19 mouse cellular contexts compared by ENCODE assay signal in genomic region chr14:103543304-103544079, GRCm38 (mm10). TPM values are rescaled to one million over a fixed set of nuclear protein-coding genes. Genes with fewer than 3 reads are reported as not detected.
DNase-seq lines count a peak whose midpoint lies in the region; ATAC-seq and TF ChIP-seq lines count a peak whose summit lies in the region.
"Had no signal": no experiment of that assay in that cellular context is flagged by ENCODE, and none has a peak within 500 bp of the region (broad histone marks: within the 10 kb centered on the region; RNA-seq: fewer than 3 reads in every experiment).

No protein-coding gene starts in this region.

- 56% methylated on average over 4 of the region's 4 CpGs for WGBS in hindbrain, embryonic 10.5 days
- WGBS in hindbrain, postnatal 0 days, result 48% methylated on average over 4 of the region's 4 CpGs
- WGBS in forebrain, embryonic 16.5 days, result 64% methylated on average over 4 of the region's 4 CpGs
- WGBS in hindbrain, embryonic 16.5 days, result 46% methylated on average over 4 of the region's 4 CpGs

- H3K27ac ChIP-seq in hindbrain, embryonic 10.5 days, result 0 out of 2 replicates have a peak overlapping the region, but pooled peaks have one; percentile 16
- H3K27ac ChIP-seq in hindbrain, postnatal 0 days, result no peak overlapping the region
- no peak overlapping the region for H3K27ac ChIP-seq in forebrain, embryonic 16.5 days (ENCODE audit: low read length)
- H3K27ac ChIP-seq in hindbrain, embryonic 16.5 days (ENCODE audit: low read depth, low read length), result no peak overlapping the region
- H3K27ac ChIP-seq: heart, embryonic 15.5 days; limb, embryonic 13.5 days; liver, embryonic 15.5 days; macrophage had no signal

- H3K4me1 ChIP-seq in hindbrain, embryonic 10.5 days (replicated peaks), result peaks cover 27% of the 10 kb centered on the region
- no peaks in the 10 kb centered on the region for H3K4me1 ChIP-seq in hindbrain, postnatal 0 days (ENCODE audit: insufficient read depth, low read length)
- peaks cover 10% of the 10 kb centered on the region for H3K4me1 ChIP-seq in forebrain, embryonic 16.5 days (replicated peaks; ENCODE audit: control insufficient read depth, insufficient read depth, low read length)
- H3K4me1 ChIP-seq in hindbrain, embryonic 16.5 days (ENCODE audit: control insufficient read depth, insufficient read depth, low read depth, low read length), result peaks cover 4% of the 10 kb centered on the region
- H3K4me1 ChIP-seq: heart, embryonic 15.5 days; limb, embryonic 13.5 days; liver, embryonic 15.5 days had no signal

- H3K9me3 ChIP-seq in hindbrain, embryonic 10.5 days, result no peaks in the 10 kb centered on the region
- H3K9me3 ChIP-seq in hindbrain, postnatal 0 days (ENCODE audit: low read length), result no peaks in the 10 kb centered on the region
- no peaks in the 10 kb centered on the region for H3K9me3 ChIP-seq in forebrain, embryonic 16.5 days (ENCODE audit: control insufficient read depth, low read length)
- H3K9me3 ChIP-seq in hindbrain, embryonic 16.5 days (ENCODE audit: control insufficient read depth, low read length), result no peaks in the 10 kb centered on the region
- H3K9me3 ChIP-seq: heart, embryonic 15.5 days; limb, embryonic 13.5 days; liver, embryonic 15.5 days had no signal

- H3K36me3 ChIP-seq in hindbrain, embryonic 10.5 days, result no peaks in the 10 kb centered on the region
- H3K36me3 ChIP-seq in hindbrain, postnatal 0 days (ENCODE audit: insufficient read depth, low read length), result no peaks in the 10 kb centered on the region
- no peaks in the 10 kb centered on the region for H3K36me3 ChIP-seq in forebrain, embryonic 16.5 days (ENCODE audit: control insufficient read depth, insufficient read depth)
- H3K36me3 ChIP-seq in hindbrain, embryonic 16.5 days (ENCODE audit: control insufficient read depth, insufficient read depth, low read length), result no peaks in the 10 kb centered on the region
- H3K36me3 ChIP-seq: heart, embryonic 15.5 days; limb, embryonic 13.5 days; liver, embryonic 15.5 days had no signal

- no peaks in the 10 kb centered on the region for H3K27me3 ChIP-seq in hindbrain, embryonic 10.5 days (ENCODE audit: insufficient read depth, poor library complexity, severe bottlenecking)
- H3K27me3 ChIP-seq in hindbrain, postnatal 0 days (ENCODE audit: insufficient read depth, low read length), result no peaks in the 10 kb centered on the region
- H3K27me3 ChIP-seq in forebrain, embryonic 16.5 days (replicated peaks; ENCODE audit: control insufficient read depth, insufficient read depth, low read length), result no peaks in the 10 kb centered on the region
- H3K27me3 ChIP-seq in hindbrain, embryonic 16.5 days (replicated peaks; ENCODE audit: control insufficient read depth, insufficient read depth, low read length), result no peaks in the 10 kb centered on the region
- H3K27me3 ChIP-seq: heart, embryonic 15.5 days; limb, embryonic 13.5 days; liver, embryonic 15.5 days had no signal

- no peak overlapping the region for H3K9ac ChIP-seq in hindbrain, postnatal 0 days (replicated peaks; ENCODE audit: low read length)
- H3K9ac ChIP-seq in forebrain, embryonic 16.5 days (replicated peaks; ENCODE audit: low read depth, low read length), result no peak overlapping the region
- H3K9ac ChIP-seq in hindbrain, embryonic 16.5 days (ENCODE audit: low read depth, low read length), result no peak overlapping the region
- H3K9ac ChIP-seq: heart, embryonic 15.5 days; limb, embryonic 13.5 days; liver, embryonic 15.5 days had no signal

- H3K4me3 ChIP-seq in hindbrain, embryonic 10.5 days, result no peak overlapping the region
- H3K4me3 ChIP-seq in hindbrain, postnatal 0 days (ENCODE audit: low read length), result no peak overlapping the region
- H3K4me3 ChIP-seq in forebrain, embryonic 16.5 days (replicated peaks; ENCODE audit: low read length), result no peak overlapping the region
- H3K4me3 ChIP-seq in hindbrain, embryonic 16.5 days (ENCODE audit: low read length), result no peak overlapping the region
- H3K4me3 ChIP-seq: heart, embryonic 15.5 days; limb, embryonic 13.5 days; liver, embryonic 15.5 days had no signal

- no peak for TF ChIP-seq CTCF in hindbrain, postnatal 0 days (IDR thresholded peaks at IDR 0.05; ENCODE audit: low read depth)

- no peak for DNase-seq in hindbrain, embryonic 10.5 days (ENCODE audit: low spot score)
- DNase-seq in hindbrain, postnatal 0 days (ENCODE audit: low spot score), result no peak
- peak; percentile 55 for DNase-seq in 416B (ENCODE audit: low read depth)
- DNase-seq in cerebellum, adult 18-20 months, result no peak
- DNase-seq in layer of hippocampus, postnatal 25 days (ENCODE audit: extremely low spot score in 1 of 2, low spot score in 1 of 2), result no peak
- DNase-seq: adrenal gland, postnatal 36 days; cerebellum, adult 8-10 months; gastrocnemius, postnatal 14 days; layer of hippocampus, postnatal 36 days; thymus, adult 2 months had no signal

- H3K4me2 ChIP-seq in hindbrain, postnatal 0 days (ENCODE audit: low read depth, low read length), result no peak overlapping the region
- no peak overlapping the region for H3K4me2 ChIP-seq in forebrain, embryonic 16.5 days (ENCODE audit: low read length)
- no peak overlapping the region for H3K4me2 ChIP-seq in hindbrain, embryonic 16.5 days (ENCODE audit: low read length)
- H3K4me2 ChIP-seq: heart, embryonic 15.5 days; limb, embryonic 13.5 days; liver, embryonic 15.5 days had no signal

- ATAC-seq in hindbrain, postnatal 0 days, result no peak
- peak; percentile 68 for ATAC-seq in forebrain, embryonic 16.5 days
- 0 out of 2 replicates have a peak, but pooled peaks have one; percentile 15 for ATAC-seq in hindbrain, embryonic 16.5 days
- ATAC-seq: intestine, postnatal 0 days had no signal

RNA-seq across cellular contexts. Expression of gene Scel, which starts 30.4 kb away (rescaled TPM):
- 0.16 and 0.24 TPM in 2 replicates for polyA plus RNA-seq in hindbrain, embryonic 10.5 days (2016; fragmentation: Nextera tagmentation; extraction: Ambion mirVana)
- 0.14 and 0.42 TPM in 2 replicates for total RNA-seq in hindbrain, postnatal 0 days (2014; rRNA removed)
- polyA plus RNA-seq in hindbrain, postnatal 0 days (2015; fragmentation: Nextera tagmentation; extraction: Ambion mirVana), result 0.35 and 0.44 TPM in 2 replicates
- 0.12 TPM in 1 of 2 replicates, not detected in the other for polyA plus RNA-seq in forebrain, embryonic 16.5 days (2015; fragmentation: Nextera tagmentation; extraction: Ambion mirVana)
- 0.14 and 0.29 TPM in 2 replicates for polyA plus RNA-seq in hindbrain, embryonic 16.5 days (2015; fragmentation: Nextera tagmentation; extraction: Ambion mirVana)
- under 1 TPM; 0.33 to 0.52 TPM for total RNA-seq in layer of hippocampus, postnatal 25 days (2021)
- total RNA-seq: hematopoietic stem cell, adult 5-6 weeks had no signal
- polyA plus RNA-seq: C2C12 had no signal
